16 mouse cellular contexts compared by ENCODE assay signal in the genomic region with DNA sequence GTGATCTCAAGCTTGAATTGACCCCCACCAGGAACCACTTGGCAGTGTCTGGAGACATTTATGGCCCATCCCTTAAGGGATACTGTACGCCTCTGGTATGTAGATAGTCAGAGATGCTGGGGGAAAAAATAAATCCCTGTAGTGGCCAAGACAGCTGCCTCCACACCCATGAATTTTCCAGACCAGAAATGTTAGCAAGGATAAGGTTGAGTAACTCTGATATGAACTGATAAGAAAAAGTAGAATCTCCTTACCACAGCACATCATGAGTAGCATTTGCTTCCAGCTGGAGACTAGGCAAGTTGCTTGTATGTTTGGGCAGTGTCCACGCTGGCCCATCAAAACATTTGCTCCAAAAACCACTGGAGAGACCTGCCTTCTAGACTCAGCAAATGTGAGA. TPM values are rescaled to one million over a fixed set of nuclear protein-coding genes. Genes with fewer than 3 reads are reported as not detected.
DNase-seq lines count a peak whose midpoint lies in the region; ATAC-seq and TF ChIP-seq lines count a peak whose summit lies in the region.
"Had no signal": no experiment of that assay in that cellular context is flagged by ENCODE, and none has a peak within 500 bp of the region (broad histone marks: within the 10 kb centered on the region; RNA-seq: fewer than 3 reads in every experiment).

No protein-coding gene starts in this region.

- H3K4me1 ChIP-seq in heart, embryonic 15.5 days (replicated peaks): peaks cover 21% of the 10 kb centered on the region

- WGBS in heart, embryonic 15.5 days: 60% methylated on average over 2 of the region's 2 CpGs

- ATAC-seq in heart, embryonic 15.5 days (replicated peaks; ENCODE audit: insufficient number of reproducible peaks, insufficient read depth, low FRiP score, low read depth): no peak
- no peak for ATAC-seq in monocyte, adult 5-6 weeks (replicated peaks; ENCODE audit: insufficient number of reproducible peaks, low FRiP score, low TSS enrichment, poor library complexity, severe bottlenecking)
- ATAC-seq: hindbrain, postnatal 0 days had no signal

- no peaks in the 10 kb centered on the region for H3K27me3 ChIP-seq in heart, embryonic 15.5 days
- H3K27me3 ChIP-seq: stomach, embryonic 15.5 days had no signal

- intact Hi-C loops in gastrocnemius, adult 2 months (cut with DNase I): no loop called here
- intact Hi-C loops in gastrocnemius, postnatal 36 days (cut with DNase I): no loop called here

- DNase-seq in gastrocnemius, adult 2 months: no peak
- no peak for DNase-seq in gastrocnemius, postnatal 36 days
- no peak for DNase-seq in layer of hippocampus, adult 2 months (ENCODE audit: low spot score in 2 of 2)
- DNase-seq in layer of hippocampus, postnatal 14 days (ENCODE audit: low spot score in 2 of 2): no peak
- peak; percentile 23 for DNase-seq in skeletal muscle tissue, adult 2 months (ENCODE audit: low read depth, low spot score)
- no peak for DNase-seq in thymus, postnatal 4 days
- DNase-seq: adrenal gland, adult 8-10 months; cerebellum, adult 9-11 months; liver; right cerebral cortex, postnatal 25 days; thymus, postnatal 14 days had no signal

- H3K9ac ChIP-seq in heart, embryonic 15.5 days: no peak overlapping the region
- H3K9ac ChIP-seq: lung, embryonic 14.5 days; stomach, embryonic 15.5 days had no signal

- no peaks in the 10 kb centered on the region for H3K36me3 ChIP-seq in heart, embryonic 15.5 days
- H3K36me3 ChIP-seq: stomach, embryonic 15.5 days had no signal

- H3K4me2 ChIP-seq in heart, embryonic 15.5 days: no peak overlapping the region
- H3K4me2 ChIP-seq: lung, embryonic 14.5 days; stomach, embryonic 15.5 days had no signal

- TF ChIP-seq CTCF in gastrocnemius, adult 2 months (IDR thresholded peaks at IDR 0.05): no peak
- no peak for TF ChIP-seq CTCF in layer of hippocampus, adult 2 months (conservative IDR thresholded peaks at IDR 0.05)

- H3K9me3 ChIP-seq in heart, embryonic 15.5 days (replicated peaks): no peaks in the 10 kb centered on the region
- H3K9me3 ChIP-seq: stomach, embryonic 15.5 days had no signal

- H3K27ac ChIP-seq in gastrocnemius, adult 2 months: peak overlapping the region; percentile 53
- H3K27ac ChIP-seq in layer of hippocampus, adult 2 months: peak overlapping the region; percentile 18; the same call in 1 of the 2 replicates
- H3K27ac ChIP-seq in heart, embryonic 15.5 days: peak overlapping the region; percentile 41; the same call in 1 of the 2 replicates
- H3K27ac ChIP-seq: hindbrain, postnatal 0 days; stomach, embryonic 15.5 days had no signal

- no peak overlapping the region for H3K4me3 ChIP-seq in gastrocnemius, adult 2 months
- H3K4me3 ChIP-seq in layer of hippocampus, adult 2 months: no peak overlapping the region
- no peak overlapping the region for H3K4me3 ChIP-seq in heart, embryonic 15.5 days
- H3K4me3 ChIP-seq: stomach, embryonic 15.5 days had no signal

RNA-seq across cellular contexts. Expression of a gene that starts 47.0 kb away (rescaled TPM):
- total RNA-seq in gastrocnemius, adult 2 months (2021): under 1 TPM; 0.71 to 0.78 TPM
- total RNA-seq in gastrocnemius, postnatal 36 days (2021): under 1 TPM; 0.61 to 0.64 TPM
- total RNA-seq in layer of hippocampus, adult 2 months (2021): 1 to 10 TPM in 1 of 2 experiments, under 1 TPM in 1; 0.76 to 1.2 TPM
- total RNA-seq in layer of hippocampus, postnatal 14 days (2021): under 1 TPM; 0.62 to 0.99 TPM
- polyA plus RNA-seq in heart, embryonic 15.5 days (2015; fragmentation: Nextera tagmentation; extraction: Ambion mirVana): 16.3 and 17.8 TPM in 2 replicates
- total RNA-seq in monocyte, adult 5-6 weeks (2017): 0.58 to 0.75 TPM in 2 of 3 replicates, not detected in the other
